Mouse (Mus musculus): ENCODE data around the gene Eif3i. TPM values are rescaled to one million over a fixed set of nuclear protein-coding genes. Genes with fewer than 3 reads are reported as not detected.

Gene Eif3i
- polyA plus RNA-seq, 1 experiment from 2014 or later: 322 TPM

- H3K9me3 ChIP-seq (replicated peaks): no peaks in the 10 kb centered on the region
- H3K4me3 ChIP-seq: no peak overlapping the region
- peaks cover 27% of the 10 kb centered on the region for H3K36me3 ChIP-seq
- DNase-seq (ENCODE audit: low spot score): no peak
- no peak overlapping the region for H3K27ac ChIP-seq
- 93% methylated on average over 9 of the region's 9 CpGs for WGBS
- no peaks in the 10 kb centered on the region for H3K27me3 ChIP-seq (ENCODE audit: low read depth, poor library complexity, severe bottlenecking)
- peaks cover 15% of the 10 kb centered on the region for H3K4me1 ChIP-seq
These were observed 15.4 kb upstream of the Eif3i start for GRCm38 (mm10) chr4:129615801-129616290.

- WGBS: 88% methylated on average over 6 of the region's 6 CpGs
- H3K4me1 ChIP-seq: peaks cover 12% of the 10 kb centered on the region
- DNase-seq (ENCODE audit: low spot score): no peak
These were observed 13.6 kb upstream of the Eif3i start, which contains the start of gene Dcdc2b for GRCm38 (mm10) chr4:129614093-129614492. TSS of gene Dcdc2b (minus strand) at chr4:129614257.

DNA sequence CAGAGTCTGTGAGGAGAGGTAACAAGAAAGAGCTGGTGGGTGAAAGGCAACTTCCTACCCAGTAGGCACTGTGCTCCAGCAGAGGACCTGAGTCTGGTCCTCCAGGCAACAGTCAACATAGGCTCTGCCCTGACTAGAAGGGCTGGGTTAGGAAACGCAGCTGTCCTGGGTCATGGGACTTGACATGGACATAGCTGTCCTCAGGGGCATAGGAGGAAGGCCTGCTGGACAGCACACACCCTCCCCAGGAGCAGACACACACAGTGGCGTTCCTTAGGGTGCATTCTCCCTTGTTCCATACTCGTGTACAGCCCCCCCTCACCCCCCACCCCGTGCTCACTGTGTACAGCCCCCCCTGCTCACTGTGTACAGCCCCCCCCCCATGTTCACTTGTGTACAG lies 10.0 kb upstream of the Eif3i start:
- DNase-seq (ENCODE audit: low spot score): no peak
- Histone ChIP-seq H3K4me1 (peaks cover 7% of the 10 kb centered on the region), H3K27ac (no peak overlapping the region), H3K36me3 (peaks cover 48% of the 10 kb centered on the region), H3K9me3 (replicated peaks) (no peaks in the 10 kb centered on the region), H3K4me3 (no peak overlapping the region), H3K27me3 (ENCODE audit: low read depth, poor library complexity, severe bottlenecking) (no peaks in the 10 kb centered on the region)
- WGBS: 80% methylated on average over 4 of the region's 4 CpGs

More at GRCm38 (mm10) chr4:129614093-129614492, 13.6 kb upstream of the Eif3i start, which contains the start of gene Dcdc2b:
- H3K4me3 ChIP-seq: no peak within 1 kb of the TSS
- H3K36me3 ChIP-seq: peaks cover 36% of the 10 kb centered on the region
- no peaks in the 10 kb centered on the region for H3K27me3 ChIP-seq (ENCODE audit: low read depth, poor library complexity, severe bottlenecking)
- H3K27ac ChIP-seq: no peak within 1 kb of the TSS
- H3K9me3 ChIP-seq (replicated peaks): no peaks in the 10 kb centered on the region

GRCm38 (mm10) chr4:129610026-129610425 lies 9.6 kb upstream of the Eif3i start:
- H3K27ac ChIP-seq: no peak overlapping the region
- H3K4me1 ChIP-seq: peaks cover 7% of the 10 kb centered on the region
- no peaks in the 10 kb centered on the region for H3K9me3 ChIP-seq (replicated peaks)
- no peaks in the 10 kb centered on the region for H3K27me3 ChIP-seq (ENCODE audit: low read depth, poor library complexity, severe bottlenecking)
- H3K36me3 ChIP-seq: peaks cover 52% of the 10 kb centered on the region
- DNase-seq (ENCODE audit: low spot score): no peak
- WGBS: 72% methylated on average over 4 of the region's 4 CpGs
- no peak overlapping the region for H3K4me3 ChIP-seq

- no peak for DNase-seq (ENCODE audit: low spot score)
- peaks cover 61% of the 10 kb centered on the region for H3K36me3 ChIP-seq
- WGBS: 89% methylated on average over 12 of the region's 12 CpGs
- no peaks in the 10 kb centered on the region for H3K9me3 ChIP-seq (replicated peaks)
- H3K27ac ChIP-seq: 0 out of 2 replicates have a peak overlapping the region, but pooled peaks have one; percentile 50
- H3K4me3 ChIP-seq: no peak overlapping the region
- peaks cover 7% of the 10 kb centered on the region for H3K4me1 ChIP-seq
- H3K27me3 ChIP-seq (ENCODE audit: low read depth, poor library complexity, severe bottlenecking): no peaks in the 10 kb centered on the region
These were observed 8.7 kb upstream of the Eif3i start for GRCm38 (mm10) chr4:129609139-129609631.

DNA sequence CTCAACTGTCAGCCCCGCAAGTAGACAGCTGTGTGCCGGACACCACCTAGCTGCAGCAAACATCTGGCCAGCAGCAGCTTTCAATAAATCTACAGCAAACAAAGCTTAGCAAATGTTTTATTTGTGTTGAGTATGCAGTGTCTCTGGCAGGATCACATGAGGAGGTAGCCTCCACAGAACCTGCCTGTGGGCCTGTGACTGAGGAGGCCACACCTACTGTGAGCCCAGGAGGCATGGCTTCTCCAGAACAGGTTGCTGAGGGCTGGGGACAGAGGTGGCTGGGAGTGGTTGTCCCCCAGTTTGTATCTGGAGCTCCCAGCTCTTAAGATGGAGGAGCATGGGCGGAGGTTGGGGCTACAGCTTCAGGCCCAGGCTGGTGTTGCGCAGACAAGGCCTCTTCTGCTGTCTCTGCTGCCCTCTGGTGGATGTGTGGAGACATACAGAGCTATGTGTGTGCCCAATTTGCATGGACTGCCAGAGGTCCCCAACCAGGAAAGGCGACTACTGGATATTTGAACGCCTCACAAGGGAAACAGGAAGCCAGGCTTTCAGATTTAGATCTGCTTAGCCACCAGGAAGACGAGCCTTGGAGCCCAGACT lies 8.1 kb upstream of the Eif3i start:
- H3K27me3 ChIP-seq (ENCODE audit: low read depth, poor library complexity, severe bottlenecking): no peaks in the 10 kb centered on the region

DNA sequence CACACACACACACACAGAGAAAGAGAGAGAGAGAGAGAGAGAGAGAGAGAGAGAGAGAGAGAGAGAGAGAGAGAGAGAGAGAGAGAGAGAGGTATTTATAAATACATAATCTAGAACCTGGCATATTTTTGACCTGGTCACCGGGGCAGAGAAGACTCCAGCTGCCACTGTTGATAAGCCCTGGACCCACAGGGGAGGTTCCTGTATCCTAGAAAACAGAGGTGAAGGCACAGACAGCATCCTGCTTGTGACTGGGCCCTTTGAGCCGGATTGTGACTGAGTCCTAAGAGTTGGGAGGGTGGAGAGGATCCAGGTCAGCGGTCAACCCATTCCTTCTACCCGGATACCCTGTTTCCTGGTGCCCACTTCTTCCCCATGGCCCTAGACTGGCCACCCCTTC lies 11.6 kb downstream of the Eif3i start:
- WGBS: 81% methylated on average over 4 of the region's 4 CpGs
- no peak overlapping the region for H3K27ac ChIP-seq
- DNase-seq (ENCODE audit: low spot score): no peak
- no peaks in the 10 kb centered on the region for H3K27me3 ChIP-seq (ENCODE audit: low read depth, poor library complexity, severe bottlenecking)
- H3K9me3 ChIP-seq (replicated peaks): no peaks in the 10 kb centered on the region
- H3K36me3 ChIP-seq: peaks cover 40% of the 10 kb centered on the region
- no peak overlapping the region for H3K4me3 ChIP-seq
- H3K4me1 ChIP-seq: peaks cover 22% of the 10 kb centered on the region

More for the DNA sequence above, 8.1 kb upstream of the Eif3i start:
- H3K4me3 ChIP-seq: no peak overlapping the region
- 41% methylated on average over 7 of the region's 7 CpGs for WGBS
- H3K9me3 ChIP-seq (replicated peaks): no peaks in the 10 kb centered on the region
- peaks cover 67% of the 10 kb centered on the region for H3K36me3 ChIP-seq
- peaks cover 7% of the 10 kb centered on the region for H3K4me1 ChIP-seq
- H3K27ac ChIP-seq: 0 out of 2 replicates have a peak overlapping the region, but pooled peaks have one; percentile 50
- peak; percentile 87 for DNase-seq (ENCODE audit: low spot score)

DNA sequence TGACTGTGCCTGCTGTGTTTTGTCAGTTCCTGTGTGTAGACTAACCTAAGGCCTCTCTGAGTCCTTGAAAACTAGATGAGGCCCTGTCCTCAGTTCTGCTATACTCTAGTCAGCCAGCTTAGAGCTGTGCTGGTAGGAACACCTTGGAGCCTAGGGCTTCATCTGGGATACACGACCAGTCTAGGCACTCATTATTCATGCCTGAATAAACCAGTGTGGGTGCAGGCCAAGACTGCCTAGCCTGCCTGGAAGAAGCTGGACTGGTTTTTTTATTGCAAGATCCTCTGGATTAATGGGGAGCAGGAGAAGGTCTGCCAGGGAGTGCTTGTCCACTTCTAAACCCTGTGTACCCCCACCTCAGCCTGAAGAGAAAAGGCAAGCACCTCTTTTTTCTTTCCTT lies 13.5 kb downstream of the Eif3i start:
- H3K36me3 ChIP-seq: peaks cover 21% of the 10 kb centered on the region
- DNase-seq (ENCODE audit: low spot score): no peak
- H3K4me3 ChIP-seq: no peak overlapping the region
- peaks cover 22% of the 10 kb centered on the region for H3K4me1 ChIP-seq
- no peak overlapping the region for H3K27ac ChIP-seq
- 67% methylated on average over 1 of the region's 1 CpGs for WGBS
- no peaks in the 10 kb centered on the region for H3K27me3 ChIP-seq (ENCODE audit: low read depth, poor library complexity, severe bottlenecking)
- H3K9me3 ChIP-seq (replicated peaks): no peaks in the 10 kb centered on the region

- DNase-seq (ENCODE audit: low spot score): no peak
- H3K9me3 ChIP-seq (replicated peaks): no peaks in the 10 kb centered on the region
- H3K27me3 ChIP-seq (ENCODE audit: low read depth, poor library complexity, severe bottlenecking): no peaks in the 10 kb centered on the region
- H3K4me3 ChIP-seq: peak overlapping the region; percentile 56; the same call in 1 of the 2 replicates
- 77% methylated on average over 9 of the region's 9 CpGs for WGBS
- 0 out of 2 replicates have a peak overlapping the region, but pooled peaks have one; percentile 79 for H3K27ac ChIP-seq
- peaks cover 22% of the 10 kb centered on the region for H3K4me1 ChIP-seq
- H3K36me3 ChIP-seq: peaks cover 10% of the 10 kb centered on the region
These were observed 14.7 kb downstream of the Eif3i start for GRCm38 (mm10) chr4:129585773-129586172.

GRCm38 (mm10) chr4:129584884-129585608 lies 15.4 kb downstream of the Eif3i start:
- peaks cover 2% of the 10 kb centered on the region for H3K36me3 ChIP-seq
- 2% methylated on average over 36 of the region's 36 CpGs for WGBS
- H3K27me3 ChIP-seq (ENCODE audit: low read depth, poor library complexity, severe bottlenecking): no peaks in the 10 kb centered on the region
- peak; percentile 87 for DNase-seq (ENCODE audit: low spot score)
- peak overlapping the region; percentile 79 for H3K27ac ChIP-seq
- no peaks in the 10 kb centered on the region for H3K9me3 ChIP-seq (replicated peaks)
- H3K4me3 ChIP-seq: peak overlapping the region; percentile 56
- H3K4me1 ChIP-seq: peaks cover 22% of the 10 kb centered on the region

DNA sequence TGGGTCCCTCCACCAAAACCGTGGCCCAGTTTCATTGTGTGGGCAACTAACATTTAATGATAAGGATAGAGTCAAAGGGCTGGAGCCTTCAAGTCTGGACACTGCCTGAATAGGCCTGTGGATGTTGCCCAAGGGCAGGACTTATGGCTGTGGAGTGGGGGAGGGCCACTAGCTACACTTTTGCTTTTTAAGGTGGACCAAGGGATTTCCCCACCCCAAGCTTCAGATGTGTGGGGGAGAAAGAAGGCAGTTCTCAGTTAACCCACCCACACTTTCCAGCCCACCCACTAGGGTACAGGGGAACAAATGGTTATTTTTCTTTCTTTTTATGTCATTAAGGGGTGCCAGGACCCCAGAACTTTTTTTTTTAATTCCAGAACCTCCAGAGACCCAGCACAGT lies 16.1 kb downstream of the Eif3i start:
- Histone ChIP-seq H3K36me3 (no peaks in the 10 kb centered on the region), H3K9me3 (replicated peaks) (no peaks in the 10 kb centered on the region), H3K27ac (peak overlapping the region; percentile 79; the same call in 1 of the 2 replicates), H3K27me3 (ENCODE audit: low read depth, poor library complexity, severe bottlenecking) (no peaks in the 10 kb centered on the region), H3K4me1 (peaks cover 22% of the 10 kb centered on the region), H3K4me3 (peak overlapping the region; percentile 56)
- 69% methylated on average over 1 of the region's 1 CpGs for WGBS
- DNase-seq (ENCODE audit: low spot score): no peak

GRCm38 (mm10) chr4:129582251-129582650 lies 18.2 kb downstream of the Eif3i start:
- H3K4me3 ChIP-seq: no peak overlapping the region
- H3K9me3 ChIP-seq (replicated peaks): no peaks in the 10 kb centered on the region
- peaks cover 18% of the 10 kb centered on the region for H3K4me1 ChIP-seq
- no peak overlapping the region for H3K27ac ChIP-seq
- DNase-seq (ENCODE audit: low spot score): no peak
- 91% methylated on average over 1 of the region's 1 CpGs for WGBS
- H3K36me3 ChIP-seq: no peaks in the 10 kb centered on the region
- 0 out of 2 replicates have a peak, but pooled peaks cover 4% of the 10 kb centered on the region for H3K27me3 ChIP-seq (ENCODE audit: low read depth, poor library complexity, severe bottlenecking)

GRCm38 (mm10) chr4:129580347-129580746 lies 20.1 kb downstream of the Eif3i start:
- no peaks in the 10 kb centered on the region for H3K36me3 ChIP-seq
- H3K9me3 ChIP-seq (replicated peaks): no peaks in the 10 kb centered on the region
- no peak overlapping the region for H3K4me3 ChIP-seq
- peaks cover 23% of the 10 kb centered on the region for H3K4me1 ChIP-seq
- 80% methylated on average over 7 of the region's 7 CpGs for WGBS
- no peak overlapping the region for H3K27ac ChIP-seq
- H3K27me3 ChIP-seq (ENCODE audit: low read depth, poor library complexity, severe bottlenecking): 0 out of 2 replicates have a peak, but pooled peaks cover 4% of the 10 kb centered on the region
- no peak for DNase-seq (ENCODE audit: low spot score)

All from limb, embryonic 10.5 days (tissue).